Mouse (Mus musculus) liver, adult 2 months (tissue): ENCODE measurements at regions not wholly inside any gene's neighbourhood (a gene's known extent, or its start where the extent isn't known, plus 50 kb on each side); places are given as distances from the start of the nearest gene placed in this dataset.
A peak's percentile ranks its signal among the peaks of the same experiment; 100 is the strongest.
"Not testable (repeated sequence)": the region's sequence is repeated elsewhere in the genome, so short reads cannot be mapped to it uniquely, and the experiment has no call there.

ENCODE experiments used
- DNase-seq: peaks from one replicate; pipeline ENCODE4 v3.0.0-alpha.2; 2011; ENCODE audit warnings: low read depth, low spot score; ENCODE audit errors: extremely low read depth
- H3K27ac ChIP-seq: fragments of 200-500 bp; replicated peaks from 2 replicates; pipeline ENCODE4 v1.5.1; 2012; ENCODE audit warnings: low read depth, mild to moderate bottlenecking, control low read depth, inconsistent platforms, low read length; ENCODE audit not compliant: insufficient read depth
- H3K27me3 ChIP-seq: fragments of 200-500 bp; 2 replicates; pipeline ENCODE4 v1.6.1; 2012; ENCODE audit warnings: mild to moderate bottlenecking, moderate library complexity, low read length, inconsistent platforms; ENCODE audit not compliant: control insufficient read depth, insufficient read depth
- H3K36me3 ChIP-seq: fragments of 200-500 bp; 2 replicates; pipeline ENCODE4 v1.6.1; 2012; ENCODE audit warnings: low read length, inconsistent platforms; ENCODE audit not compliant: control insufficient read depth, insufficient read depth
- H3K4me1 ChIP-seq: fragments of 200-500 bp; 2 replicates; pipeline ENCODE4 v1.6.1; 2011; ENCODE audit warnings: low read length; ENCODE audit not compliant: control insufficient read depth, insufficient read depth
- H3K4me3 ChIP-seq: fragments of 200-500 bp; 2 replicates; pipeline ENCODE4 v1.5.1; 2011; ENCODE audit warnings: low read depth, mild to moderate bottlenecking, control low read depth, low read length, moderate library complexity; ENCODE audit not compliant: insufficient read depth
- H3K79me2 ChIP-seq: fragments of 200-500 bp; 2 replicates; pipeline ENCODE4 v1.6.1; 2012; ENCODE audit warnings: inconsistent platforms, mild to moderate bottlenecking, low read length, moderate library complexity; ENCODE audit not compliant: control insufficient read depth, insufficient read depth
- H3K9ac ChIP-seq: fragments of 200-500 bp; 2 replicates; pipeline ENCODE4 v1.6.1; 2012; ENCODE audit warnings: low read depth, mild to moderate bottlenecking, control low read depth, inconsistent platforms, low read length
- CTCF ChIP-seq: fragments of 200-500 bp; IDR thresholded peaks from 2 replicates; pipeline ENCODE4 v1.5.1; 2011; ENCODE audit warnings: low read depth, low read length, control low read depth
- POLR2A ChIP-seq: fragments of 200-500 bp; IDR thresholded peaks from 2 replicates; pipeline ENCODE4 v1.6.1; 2011; ENCODE audit warnings: low read length, control low read depth; ENCODE audit not compliant: insufficient read depth; ENCODE audit errors: extremely low read depth
- WGBS: fragments of 180-500 bp; shearing (Covaris S2); methylation state at CpG from one replicate; pipeline ENCODE4 v1.1.7; 2018; 5-methylcytosine and 5-hydroxymethylcytosine counted together

- no peak for TF ChIP-seq CTCF
- TF ChIP-seq POLR2A: no peak
- Histone ChIP-seq H3K4me1 (no peaks in the 10 kb centered on the region), H3K27ac (no peak overlapping the region), H3K79me2 (no peaks in the 10 kb centered on the region), H3K9ac (no peak overlapping the region), H3K36me3 (no peaks in the 10 kb centered on the region), H3K27me3 (no peaks in the 10 kb centered on the region), H3K4me3 (no peak overlapping the region)
- no peak for DNase-seq
- 84% methylated on average over 2 of the region's 2 CpGs for WGBS
Observed at GRCm38 (mm10) chr15:9954941-9955340, 206.3 kb upstream of the Spef2 start.

GRCm38 (mm10) chr15:9974999-9975398 lies 202.0 kb upstream of the Prlr start:
- Histone ChIP-seq H3K36me3 (no peaks in the 10 kb centered on the region), H3K79me2 (no peaks in the 10 kb centered on the region), H3K27me3 (no peaks in the 10 kb centered on the region), H3K4me3 (no peak overlapping the region), H3K9ac (no peak overlapping the region), H3K4me1 (peaks cover 2% of the 10 kb centered on the region), H3K27ac (no peak overlapping the region)
- WGBS: 84% methylated on average over 4 of the region's 4 CpGs
- DNase-seq: no peak
- TF ChIP-seq CTCF: no peak
- TF ChIP-seq POLR2A: no peak

- 70% methylated on average over 7 of the region's 7 CpGs for WGBS
- H3K27ac ChIP-seq: no peak overlapping the region
Observed at GRCm38 (mm10) chr15:10011289-10012234, 165.5 kb upstream of the Prlr start.

GRCm38 (mm10) chr15:10017216-10017615 lies 159.8 kb upstream of the Prlr start:
- Histone ChIP-seq H3K27me3 (no peaks in the 10 kb centered on the region), H3K4me1 (peaks cover 4% of the 10 kb centered on the region; the same call in 1 of the 2 replicates), H3K4me3 (no peak overlapping the region), H3K27ac (no peak overlapping the region), H3K9ac (no peak overlapping the region), H3K36me3 (no peaks in the 10 kb centered on the region), H3K79me2 (no peaks in the 10 kb centered on the region)
- DNase-seq: peak; percentile 79
- TF ChIP-seq CTCF: no peak
- no peak for TF ChIP-seq POLR2A

More at GRCm38 (mm10) chr15:10011289-10012234, 165.5 kb upstream of the Prlr start:
- H3K4me3 ChIP-seq: no peak overlapping the region
- H3K27me3 ChIP-seq: no peaks in the 10 kb centered on the region
- no peak for DNase-seq
- TF ChIP-seq CTCF: no peak
- TF ChIP-seq POLR2A: no peak
- H3K9ac ChIP-seq: no peak overlapping the region
- H3K36me3 ChIP-seq: no peaks in the 10 kb centered on the region
- no peaks in the 10 kb centered on the region for H3K4me1 ChIP-seq
- no peaks in the 10 kb centered on the region for H3K79me2 ChIP-seq

- H3K9ac ChIP-seq: no peak overlapping the region
- H3K4me1 ChIP-seq: no peaks in the 10 kb centered on the region
- 81% methylated on average over 4 of the region's 4 CpGs for WGBS
- no peaks in the 10 kb centered on the region for H3K79me2 ChIP-seq
- no peaks in the 10 kb centered on the region for H3K36me3 ChIP-seq
- DNase-seq: no peak
- H3K4me3 ChIP-seq: no peak overlapping the region
- H3K27me3 ChIP-seq: no peaks in the 10 kb centered on the region
- H3K27ac ChIP-seq: no peak overlapping the region
- TF ChIP-seq CTCF (no peak), POLR2A (no peak)
Observed at GRCm38 (mm10) chr15:10029902-10030301, 147.1 kb upstream of the Prlr start.

- WGBS: 65% methylated on average over 1 of the region's 1 CpGs
- DNase-seq: no peak
- H3K27ac ChIP-seq: no peak overlapping the region
- H3K4me3 ChIP-seq: no peak overlapping the region
- H3K9ac ChIP-seq: no peak overlapping the region
- H3K4me1 ChIP-seq: no peaks in the 10 kb centered on the region
- no peaks in the 10 kb centered on the region for H3K27me3 ChIP-seq
- TF ChIP-seq POLR2A (no peak), CTCF (no peak)
- no peaks in the 10 kb centered on the region for H3K79me2 ChIP-seq
- H3K36me3 ChIP-seq: no peaks in the 10 kb centered on the region
Observed at GRCm38 (mm10) chr15:10035561-10035960, 141.5 kb upstream of the Prlr start.

- WGBS: 79% methylated on average over 2 of the region's 2 CpGs
- not testable (repeated sequence) for H3K9ac ChIP-seq, H3K27me3 ChIP-seq, H3K4me3 ChIP-seq, H3K4me1 ChIP-seq, DNase-seq, H3K27ac ChIP-seq, H3K36me3 ChIP-seq, H3K79me2 ChIP-seq
Observed at GRCm38 (mm10) chr15:10036576-10036975, 140.5 kb upstream of the Prlr start.
